Mouse (Mus musculus): ENCODE results near the gene Zfp799. TPM values are rescaled to one million over a fixed set of nuclear protein-coding genes. Genes with fewer than 3 reads are reported as not detected.

Zfp799 gene
- polyA plus RNA-seq, 1 experiment from 2014 or later, result 18.4 TPM

DNA sequence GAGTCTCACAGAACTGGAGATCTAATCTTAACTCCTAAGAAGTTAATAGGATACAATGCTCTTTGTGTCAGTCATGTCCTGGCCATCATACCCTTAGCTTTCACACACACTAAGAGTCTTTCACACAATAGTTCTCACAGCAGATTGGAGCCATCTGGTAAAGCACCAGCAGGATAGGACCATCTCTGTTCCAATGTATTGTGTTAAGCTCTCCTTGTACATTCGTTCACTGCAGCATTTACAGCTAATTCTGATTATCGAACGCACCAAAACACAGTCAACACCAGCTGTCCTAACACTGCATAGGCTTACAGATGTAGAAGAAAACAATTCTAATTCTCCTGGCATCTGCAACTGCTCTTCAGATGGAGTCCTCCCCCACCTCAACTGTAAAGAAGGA, 52.5 kb downstream of the Zfp799 start:
- Histone ChIP-seq H3K4me3 (no peak overlapping the region), H3K9ac (no peak overlapping the region), H3K36me3 (peaks cover 43% of the 10 kb centered on the region), H3K27ac (replicated peaks) (no peak overlapping the region), H3K9me3 (no peaks in the 10 kb centered on the region), H3K4me2 (no peak overlapping the region), H3K27me3 (no peaks in the 10 kb centered on the region), H3K4me1 (replicated peaks) (no peaks in the 10 kb centered on the region)
- WGBS, result 94% methylated on average over 3 of the region's 3 CpGs
- no peak for ATAC-seq (ENCODE audit: low FRiP score, low read depth)

DNA sequence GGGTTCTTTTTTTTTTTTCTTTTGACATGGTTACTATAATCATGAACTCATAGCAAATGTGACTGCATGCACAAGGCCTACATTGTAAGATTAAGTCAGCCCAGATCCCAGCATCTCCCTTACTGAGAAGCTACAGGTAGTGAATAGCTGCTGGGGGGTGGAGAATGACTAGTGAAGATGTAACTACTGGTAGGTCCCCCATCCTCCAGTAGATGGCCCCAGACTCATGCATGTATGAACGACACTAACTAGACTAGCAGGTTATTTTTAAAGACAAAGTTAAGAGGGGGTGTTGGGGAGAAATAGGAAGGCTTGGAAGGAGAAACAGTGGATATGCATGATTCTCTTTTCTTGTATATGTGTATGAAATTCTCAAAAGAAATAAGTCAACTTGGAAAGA, 58.8 kb downstream of the Zfp799 start:
- Histone ChIP-seq H3K9ac (no peak overlapping the region), H3K27ac (replicated peaks) (no peak overlapping the region), H3K4me2 (no peak overlapping the region), H3K4me1 (replicated peaks) (no peaks in the 10 kb centered on the region), H3K27me3 (no peaks in the 10 kb centered on the region), H3K4me3 (no peak overlapping the region), H3K9me3 (no peaks in the 10 kb centered on the region), H3K36me3 (peaks cover 87% of the 10 kb centered on the region)
- 85% methylated on average over 1 of the region's 1 CpGs for WGBS
- no peak for ATAC-seq (ENCODE audit: low FRiP score, low read depth)

DNA sequence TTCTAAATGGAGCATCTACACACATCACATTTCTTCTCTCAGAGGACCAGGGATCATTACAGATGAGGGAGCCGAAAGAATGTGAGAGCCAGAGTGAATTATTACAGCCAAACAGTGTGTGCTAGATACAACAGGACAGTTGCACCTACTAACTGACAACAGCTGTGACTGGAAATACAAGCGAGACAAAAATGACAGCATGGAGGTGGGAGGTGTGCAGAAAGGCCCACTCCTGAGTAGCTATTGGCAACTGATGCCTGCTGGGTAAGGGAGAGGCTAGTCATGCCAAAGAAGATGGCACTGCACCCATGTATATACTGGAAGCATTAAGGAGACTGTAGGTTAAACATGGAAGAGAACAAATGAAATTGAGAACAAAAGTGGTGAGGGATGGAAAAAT, 63.6 kb downstream of the Zfp799 start:
- no peak overlapping the region for H3K4me3 ChIP-seq
- ATAC-seq (ENCODE audit: low FRiP score, low read depth), result no peak
- no peak overlapping the region for H3K27ac ChIP-seq (replicated peaks)
- H3K4me1 ChIP-seq (replicated peaks), result no peaks in the 10 kb centered on the region
- H3K4me2 ChIP-seq, result no peak overlapping the region
- WGBS, result 97% methylated on average over 2 of the region's 2 CpGs
- H3K9me3 ChIP-seq, result no peaks in the 10 kb centered on the region
- no peak overlapping the region for H3K9ac ChIP-seq
- peaks cover 68% of the 10 kb centered on the region for H3K36me3 ChIP-seq
- no peaks in the 10 kb centered on the region for H3K27me3 ChIP-seq

Other genes starting within 250 kb of the Zfp799 start
- gene Cyp4f37, start 209.0 kb downstream of the Zfp799 start, polyA plus RNA-seq (2015; fragmentation: Nextera tagmentation; extraction: Ambion mirVana), result 0.43 and 0.67 TPM in 2 replicates
- gene Cyp4f40, start 171.4 kb downstream of the Zfp799 start, polyA plus RNA-seq (2015; fragmentation: Nextera tagmentation; extraction: Ambion mirVana), result 0.16 TPM in 1 of 2 replicates, not detected in the other
- 2.4 and 3.5 TPM in 2 replicates for gene Cyp4f15, start 144.6 kb downstream of the Zfp799 start, polyA plus RNA-seq (2015; fragmentation: Nextera tagmentation; extraction: Ambion mirVana)
- 35.7 and 36.2 TPM in 2 replicates for gene Zfp871, start 42.0 kb downstream of the Zfp799 start, polyA plus RNA-seq (2015; fragmentation: Nextera tagmentation; extraction: Ambion mirVana)
- gene Zfp811, start 20.3 kb downstream of the Zfp799 start, polyA plus RNA-seq (2015; fragmentation: Nextera tagmentation; extraction: Ambion mirVana), result 47.0 and 50.7 TPM in 2 replicates
- gene Zfp870, start 61.4 kb upstream of the Zfp799 start, polyA plus RNA-seq (2015; fragmentation: Nextera tagmentation; extraction: Ambion mirVana), result 7.3 and 7.9 TPM in 2 replicates
- gene Cyp4f14, start 87.1 kb upstream of the Zfp799 start, polyA plus RNA-seq (2015; fragmentation: Nextera tagmentation; extraction: Ambion mirVana), result not detected in 2 replicates
- 9.8 and 10.6 TPM in 2 replicates for gene Cyp4f13, start 117.1 kb upstream of the Zfp799 start, polyA plus RNA-seq (2015; fragmentation: Nextera tagmentation; extraction: Ambion mirVana)
- gene Zfp472, start 135.6 kb upstream of the Zfp799 start, polyA plus RNA-seq (2015; fragmentation: Nextera tagmentation; extraction: Ambion mirVana), result 7.5 and 8.2 TPM in 2 replicates
- 18.3 and 19.1 TPM in 2 replicates for gene Zfp952, start 162.9 kb upstream of the Zfp799 start, polyA plus RNA-seq (2015; fragmentation: Nextera tagmentation; extraction: Ambion mirVana)
- 23.9 and 26.1 TPM in 2 replicates for gene Zfp763, start 203.1 kb upstream of the Zfp799 start, polyA plus RNA-seq (2015; fragmentation: Nextera tagmentation; extraction: Ambion mirVana)
- gene 4921501E09Rik, start 237.8 kb upstream of the Zfp799 start, polyA plus RNA-seq (2015; fragmentation: Nextera tagmentation; extraction: Ambion mirVana), result not detected in 2 replicates

Data from hindbrain, embryonic 15.5 days (tissue).